Mouse (Mus musculus): ENCODE results near the gene Crebzf.

Gene Crebzf

GRCm38 (mm10) chr7:90442518-90443080, at the start of gene Crebzf:
Crebzf (plus strand) TSS chr7:90442729.
- DNase-seq (ENCODE audit: low spot score in 2 of 2): peak; percentile 79 to 92

GRCm38 (mm10) chr7:90395073-90395472, 47.5 kb upstream of the Crebzf start:
- no peak for DNase-seq (ENCODE audit: low spot score in 2 of 2)

- no peak for DNase-seq (ENCODE audit: low spot score in 2 of 2)
Measured at GRCm38 (mm10) chr7:90395928-90396327, 46.6 kb upstream of the Crebzf start.

GRCm38 (mm10) chr7:90409934-90410333, 32.6 kb upstream of the Crebzf start:
- peak; percentile 39 to 63 for DNase-seq (ENCODE audit: low spot score in 2 of 2)

- peak; percentile 39 to 73 for DNase-seq (ENCODE audit: low spot score in 2 of 2)
Measured at GRCm38 (mm10) chr7:90426020-90427001, 16.2 kb upstream of the Crebzf start, which contains the start of gene Ccdc89. Ccdc89 (plus strand) TSS chr7:90426577.

- no peak for DNase-seq (ENCODE audit: low spot score in 2 of 2)
Measured at GRCm38 (mm10) chr7:90427006-90427405, 15.5 kb upstream of the Crebzf start.

- DNase-seq (ENCODE audit: low spot score in 2 of 2): no peak
Measured at GRCm38 (mm10) chr7:90432221-90432620, 10.3 kb upstream of the Crebzf start.

- no peak for DNase-seq (ENCODE audit: low spot score in 2 of 2)
Measured at GRCm38 (mm10) chr7:90440044-90440443, 2.5 kb upstream of the Crebzf start.

- no peak for DNase-seq (ENCODE audit: low spot score in 2 of 2)
Measured at GRCm38 (mm10) chr7:90442070-90442469, 459 bp upstream of the Crebzf start.

- DNase-seq (ENCODE audit: low spot score in 2 of 2): peak; percentile 50 to 78
Measured at GRCm38 (mm10) chr7:90443101-90444091, 867 bp downstream of the Crebzf start.

GRCm38 (mm10) chr7:90444206-90444605, 1.7 kb downstream of the Crebzf start:
- DNase-seq (ENCODE audit: low spot score in 2 of 2): no peak

GRCm38 (mm10) chr7:90456149-90456844, 13.8 kb downstream of the Crebzf start:
- DNase-seq (ENCODE audit: low spot score in 2 of 2): no peak

GRCm38 (mm10) chr7:90456845-90457468, 14.4 kb downstream of the Crebzf start, which contains the start of gene Tmem126a:
Tmem126a (minus strand) TSS chr7:90457229.
- DNase-seq (ENCODE audit: low spot score in 2 of 2): peak; percentile 68 to 84

- DNase-seq (ENCODE audit: low spot score in 2 of 2): no peak
Measured at GRCm38 (mm10) chr7:90457517-90457916, 15.0 kb downstream of the Crebzf start.

GRCm38 (mm10) chr7:90460330-90460729, 17.8 kb downstream of the Crebzf start:
- DNase-seq (ENCODE audit: low spot score in 2 of 2): no peak

- DNase-seq (ENCODE audit: low spot score in 2 of 2): no peak
Measured at GRCm38 (mm10) chr7:90460930-90461329, 18.4 kb downstream of the Crebzf start.

- DNase-seq (ENCODE audit: low spot score in 2 of 2): no peak
Measured at GRCm38 (mm10) chr7:90461441-90461840, 18.9 kb downstream of the Crebzf start.

GRCm38 (mm10) chr7:90473511-90473910, 31.0 kb downstream of the Crebzf start:
- DNase-seq (ENCODE audit: low spot score in 2 of 2): no peak

GRCm38 (mm10) chr7:90475793-90476312, 33.3 kb downstream of the Crebzf start, which contains the start of gene Tmem126b:
Tmem126b (minus strand) TSS chr7:90476001.
- DNase-seq (ENCODE audit: low spot score in 2 of 2): peak; percentile 93 to 97
